ENCODE assay signal across 18 mouse cellular contexts in the genomic region with DNA sequence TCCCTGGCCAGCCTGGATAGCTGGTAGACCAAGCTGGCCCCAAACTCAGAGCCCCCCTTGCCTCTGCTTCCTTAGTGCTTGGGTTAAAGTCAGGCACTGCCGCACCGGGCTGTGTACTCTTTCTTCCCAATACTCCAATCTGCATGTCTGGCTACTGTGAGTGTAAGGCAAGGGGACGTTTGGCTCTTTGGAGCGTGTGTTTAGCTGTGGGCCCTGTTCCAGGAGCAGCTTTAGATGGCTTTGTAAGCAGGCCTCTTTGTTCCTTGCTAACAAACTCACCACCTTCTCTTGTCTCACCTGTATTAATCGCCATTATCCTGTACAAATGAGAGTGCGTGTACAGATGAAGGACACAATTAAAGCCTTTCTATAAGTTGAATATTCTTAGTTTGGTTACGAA.
DNase-seq lines count a peak whose midpoint lies in the region; ATAC-seq and TF ChIP-seq lines count a peak whose summit lies in the region.
"Had no signal": no experiment of that assay in that cellular context is flagged by ENCODE, and none has a peak within 500 bp of the region (broad histone marks: within the 10 kb centered on the region; RNA-seq: fewer than 3 reads in every experiment).

No protein-coding gene starts in this region.

- ATAC-seq in forebrain, embryonic 12.5 days (ENCODE audit: low FRiP score): no peak
- peak; percentile 23; the same call in 1 of the 2 replicates for ATAC-seq in forebrain, embryonic 15.5 days (replicated peaks)
- no peak for ATAC-seq in midbrain, postnatal 0 days (ENCODE audit: low FRiP score)
- ATAC-seq: inflammation-experienced regulatory T-cells, adult 6 months had no signal

- H3K4me3 ChIP-seq in forebrain, embryonic 12.5 days (replicated peaks): no peak overlapping the region
- H3K4me3 ChIP-seq in forebrain, embryonic 10.5 days: no peak overlapping the region
- H3K4me3 ChIP-seq in layer of hippocampus, adult 2 months: no peak overlapping the region
- no peak overlapping the region for H3K4me3 ChIP-seq in forebrain, embryonic 15.5 days
- H3K4me3 ChIP-seq in midbrain, postnatal 0 days (ENCODE audit: low read depth, low read length): no peak overlapping the region
- H3K4me3 ChIP-seq: heart, embryonic 10.5 days; liver, embryonic 15.5 days; megakaryocyte, embryonic 14.5 days had no signal

- H3K27me3 ChIP-seq in forebrain, embryonic 12.5 days: no peaks in the 10 kb centered on the region
- H3K27me3 ChIP-seq in forebrain, embryonic 10.5 days (ENCODE audit: poor library complexity, severe bottlenecking): no peaks in the 10 kb centered on the region
- H3K27me3 ChIP-seq in forebrain, embryonic 15.5 days: no peaks in the 10 kb centered on the region
- H3K27me3 ChIP-seq in midbrain, postnatal 0 days (ENCODE audit: insufficient read depth, low read length): no peaks in the 10 kb centered on the region
- H3K27me3 ChIP-seq: liver, embryonic 15.5 days; megakaryocyte, embryonic 14.5 days had no signal

- TF ChIP-seq CTCF in layer of hippocampus, adult 2 months (conservative IDR thresholded peaks at IDR 0.05): no peak
- TF ChIP-seq CTCF in midbrain, postnatal 0 days (IDR thresholded peaks at IDR 0.05): no peak

- no peak for DNase-seq in forebrain, embryonic 10.5 days (ENCODE audit: extremely low spot score, low spot score)
- DNase-seq in layer of hippocampus, adult 2 months (ENCODE audit: low spot score in 2 of 2): no peak
- DNase-seq in layer of hippocampus, postnatal 10 days (ENCODE audit: low spot score in 2 of 2): no peak
- no peak for DNase-seq in midbrain, postnatal 0 days (ENCODE audit: low spot score)
- DNase-seq in thymus, postnatal 0 days (ENCODE audit: low spot score): no peak
- DNase-seq in left cerebral cortex, postnatal 36 days (ENCODE audit: low spot score in 2 of 2): no peak
- DNase-seq: adrenal gland, postnatal 14 days; cerebellum, adult 9-10 months; gastrocnemius, postnatal 36 days; heart, postnatal 10 days; lung, postnatal 10 days; right cerebral cortex, adult 18-20 months had no signal

- no peak overlapping the region for H3K9ac ChIP-seq in forebrain, embryonic 12.5 days
- no peak overlapping the region for H3K9ac ChIP-seq in forebrain, embryonic 15.5 days (replicated peaks)
- H3K9ac ChIP-seq in midbrain, postnatal 0 days (replicated peaks; ENCODE audit: low read length, poor library complexity, severe bottlenecking): no peak overlapping the region
- H3K9ac ChIP-seq: liver, embryonic 15.5 days had no signal

- H3K27ac ChIP-seq in forebrain, embryonic 12.5 days: peak overlapping the region; percentile 60; the same call in 1 of the 2 replicates
- H3K27ac ChIP-seq in forebrain, embryonic 10.5 days: no peak overlapping the region
- peak overlapping the region; percentile 50; the same call in 1 of the 2 replicates for H3K27ac ChIP-seq in layer of hippocampus, adult 2 months
- H3K27ac ChIP-seq in forebrain, embryonic 15.5 days (replicated peaks): peak overlapping the region; percentile 56
- peak overlapping the region; percentile 1; the same call in 1 of the 2 replicates for H3K27ac ChIP-seq in midbrain, postnatal 0 days (ENCODE audit: low read depth, low read length)
- H3K27ac ChIP-seq: heart, embryonic 10.5 days; liver, embryonic 15.5 days had no signal

- no peaks in the 10 kb centered on the region for H3K9me3 ChIP-seq in forebrain, embryonic 12.5 days
- H3K9me3 ChIP-seq in forebrain, embryonic 10.5 days: no peaks in the 10 kb centered on the region
- H3K9me3 ChIP-seq in forebrain, embryonic 15.5 days: no peaks in the 10 kb centered on the region
- no peaks in the 10 kb centered on the region for H3K9me3 ChIP-seq in midbrain, postnatal 0 days (ENCODE audit: low read length)
- H3K9me3 ChIP-seq: heart, embryonic 10.5 days; liver, embryonic 15.5 days; megakaryocyte, embryonic 14.5 days had no signal

- peaks cover 45% of the 10 kb centered on the region for H3K36me3 ChIP-seq in forebrain, embryonic 12.5 days (replicated peaks)
- peaks cover 63% of the 10 kb centered on the region for H3K36me3 ChIP-seq in forebrain, embryonic 10.5 days (replicated peaks)
- H3K36me3 ChIP-seq in forebrain, embryonic 15.5 days: peaks cover 25% of the 10 kb centered on the region
- peaks cover 15% of the 10 kb centered on the region; the same call in 1 of the 2 replicates for H3K36me3 ChIP-seq in midbrain, postnatal 0 days (ENCODE audit: insufficient read depth, low read length)

- intact Hi-C loops in left cerebral cortex, postnatal 36 days (cut with DNase I): no loop called here

- 71% methylated on average over 7 of the region's 7 CpGs for WGBS in forebrain, embryonic 12.5 days
- 91% methylated on average over 7 of the region's 7 CpGs for WGBS in forebrain, embryonic 10.5 days
- WGBS in forebrain, embryonic 15.5 days: 24% methylated on average over 7 of the region's 7 CpGs
- 64% methylated on average over 7 of the region's 7 CpGs for WGBS in midbrain, postnatal 0 days

- H3K4me1 ChIP-seq in forebrain, embryonic 12.5 days: peaks cover 28% of the 10 kb centered on the region
- peaks cover 15% of the 10 kb centered on the region for H3K4me1 ChIP-seq in forebrain, embryonic 10.5 days
- H3K4me1 ChIP-seq in forebrain, embryonic 15.5 days: peaks cover 60% of the 10 kb centered on the region
- H3K4me1 ChIP-seq in midbrain, postnatal 0 days (ENCODE audit: insufficient read depth, low read length): peaks cover 3% of the 10 kb centered on the region; the same call in 1 of the 2 replicates

- no peak overlapping the region for H3K4me2 ChIP-seq in forebrain, embryonic 12.5 days
- H3K4me2 ChIP-seq in forebrain, embryonic 15.5 days (replicated peaks): no peak overlapping the region
- H3K4me2 ChIP-seq in midbrain, postnatal 0 days (ENCODE audit: low read depth, low read length, poor library complexity, severe bottlenecking): no peak overlapping the region
- H3K4me2 ChIP-seq: liver, embryonic 15.5 days had no signal
